Mouse (Mus musculus): ENCODE results near the gene Adamts20. TPM values are rescaled to one million over a fixed set of nuclear protein-coding genes. Genes with fewer than 3 reads are reported as not detected.

Gene Adamts20
- polyA plus RNA-seq, 1 experiment: not detected

GRCm38 (mm10) chr15:94420526-94420925, 44.7 kb downstream of the Adamts20 start:
- Histone ChIP-seq H3K79me2 (ENCODE audit: control insufficient read depth, insufficient read depth) (no peaks in the 10 kb centered on the region), H3ac (ENCODE audit: control insufficient read depth, insufficient read length) (no peak overlapping the region), H3K4me3 (no peak overlapping the region), H3K4me2 (ENCODE audit: low read depth) (no peak overlapping the region), H3K36me3 (ENCODE audit: control insufficient read depth, insufficient read depth) (no peaks in the 10 kb centered on the region), H3K27me3 (ENCODE audit: control insufficient read depth, insufficient read depth, insufficient read length) (peaks cover 23% of the 10 kb centered on the region)
- TF ChIP-seq POLR2AphosphoS2 (IDR thresholded peaks at IDR 0.05; ENCODE audit: insufficient read length, low read depth) (no peak), E2F4 (IDR thresholded peaks at IDR 0.05; ENCODE audit: insufficient read depth) (no peak), MAX (IDR thresholded peaks at IDR 0.05; ENCODE audit: low read depth) (no peak), TCF3 (IDR thresholded peaks at IDR 0.05; ENCODE audit: insufficient read length, low read depth) (no peak), REST (IDR thresholded peaks at IDR 0.05; ENCODE audit: insufficient read depth, insufficient read length) (no peak), CEBPB (IDR thresholded peaks at IDR 0.05; ENCODE audit: insufficient read depth, poor library complexity, severe bottlenecking) (no peak)

- TF ChIP-seq E2F4 (IDR thresholded peaks at IDR 0.05; ENCODE audit: insufficient read depth): no peak
- no peak for TF ChIP-seq REST (IDR thresholded peaks at IDR 0.05; ENCODE audit: insufficient read depth, insufficient read length)
- no peak for TF ChIP-seq TCF3 (IDR thresholded peaks at IDR 0.05; ENCODE audit: insufficient read length, low read depth)
- no peak for TF ChIP-seq MYOD1 (IDR thresholded peaks at IDR 0.05; ENCODE audit: control insufficient read depth in 1 of 3, insufficient read length in 2 of 3, low read depth in 2 of 3)
- no peak for TF ChIP-seq MAX (IDR thresholded peaks at IDR 0.05; ENCODE audit: low read depth)
- TF ChIP-seq POLR2A (IDR thresholded peaks at IDR 0.05; ENCODE audit: insufficient read length, low read depth): no peak
- TF ChIP-seq USF1 (IDR thresholded peaks at IDR 0.05; ENCODE audit: low read depth): no peak
- no peak for TF ChIP-seq SRF (IDR thresholded peaks at IDR 0.05; ENCODE audit: control insufficient read depth, insufficient read length, low read depth)
- no peak for TF ChIP-seq MYOG (IDR thresholded peaks at IDR 0.05; ENCODE audit: control insufficient read depth in 1 of 3, insufficient read depth in 1 of 3, insufficient read length in 2 of 3, low read depth in 2 of 3)
- no peak for TF ChIP-seq POLR2AphosphoS2 (IDR thresholded peaks at IDR 0.05; ENCODE audit: insufficient read length, low read depth)
- TF ChIP-seq TCF12 (IDR thresholded peaks at IDR 0.05; ENCODE audit: insufficient read depth, poor library complexity, severe bottlenecking): no peak
- Histone ChIP-seq H3K27me3 (ENCODE audit: control insufficient read depth, insufficient read depth, insufficient read length) (peaks cover 24% of the 10 kb centered on the region), H3K36me3 (ENCODE audit: control insufficient read depth, insufficient read depth) (no peaks in the 10 kb centered on the region), H3ac (ENCODE audit: control insufficient read depth, insufficient read length) (no peak overlapping the region), H3K4me2 (ENCODE audit: low read depth) (no peak overlapping the region), H3K4me3 (no peak overlapping the region), H3K79me2 (ENCODE audit: control insufficient read depth, insufficient read depth) (no peaks in the 10 kb centered on the region)
Measured at GRCm38 (mm10) chr15:94419167-94419566, 46.1 kb downstream of the Adamts20 start.

GRCm38 (mm10) chr15:94418427-94418826, 46.8 kb downstream of the Adamts20 start:
- Histone ChIP-seq H3K27me3 (ENCODE audit: control insufficient read depth, insufficient read depth, insufficient read length) (peaks cover 24% of the 10 kb centered on the region), H3K36me3 (ENCODE audit: control insufficient read depth, insufficient read depth) (no peaks in the 10 kb centered on the region), H3ac (ENCODE audit: control insufficient read depth, insufficient read length) (no peak overlapping the region), H3K4me3 (no peak overlapping the region), H3K79me2 (ENCODE audit: control insufficient read depth, insufficient read depth) (no peaks in the 10 kb centered on the region), H3K4me2 (ENCODE audit: low read depth) (no peak overlapping the region)
- TF ChIP-seq CEBPB (IDR thresholded peaks at IDR 0.05; ENCODE audit: insufficient read depth, poor library complexity, severe bottlenecking) (no peak), SRF (IDR thresholded peaks at IDR 0.05; ENCODE audit: control insufficient read depth, insufficient read length, low read depth) (no peak), USF1 (IDR thresholded peaks at IDR 0.05; ENCODE audit: low read depth) (no peak), POLR2AphosphoS2 (IDR thresholded peaks at IDR 0.05; ENCODE audit: insufficient read length, low read depth) (no peak)

- TF ChIP-seq USF1 (IDR thresholded peaks at IDR 0.05; ENCODE audit: low read depth): peak; percentile 46
- TF ChIP-seq CEBPB (IDR thresholded peaks at IDR 0.05; ENCODE audit: insufficient read depth, poor library complexity, severe bottlenecking): no peak
- no peaks in the 10 kb centered on the region for H3K79me2 ChIP-seq (ENCODE audit: control insufficient read depth, insufficient read depth)
- H3K4me2 ChIP-seq (ENCODE audit: low read depth): no peak overlapping the region
- no peaks in the 10 kb centered on the region for H3K36me3 ChIP-seq (ENCODE audit: control insufficient read depth, insufficient read depth)
- H3ac ChIP-seq (ENCODE audit: control insufficient read depth, insufficient read length): no peak overlapping the region
- H3K27me3 ChIP-seq (ENCODE audit: control insufficient read depth, insufficient read depth, insufficient read length): peaks cover 24% of the 10 kb centered on the region
- H3K4me3 ChIP-seq: no peak overlapping the region
Measured at GRCm38 (mm10) chr15:94417216-94418155, 47.7 kb downstream of the Adamts20 start.

- no peaks in the 10 kb centered on the region for H3K79me2 ChIP-seq (ENCODE audit: control insufficient read depth, insufficient read depth)
- no peak overlapping the region for H3K4me2 ChIP-seq (ENCODE audit: low read depth)
- H3K27me3 ChIP-seq (ENCODE audit: control insufficient read depth, insufficient read depth, insufficient read length): no peaks in the 10 kb centered on the region
- H3K36me3 ChIP-seq (ENCODE audit: control insufficient read depth, insufficient read depth): no peaks in the 10 kb centered on the region
- TF ChIP-seq USF1 (IDR thresholded peaks at IDR 0.05; ENCODE audit: low read depth) (no peak), REST (IDR thresholded peaks at IDR 0.05; ENCODE audit: insufficient read depth, insufficient read length) (no peak), POLR2AphosphoS2 (IDR thresholded peaks at IDR 0.05; ENCODE audit: insufficient read length, low read depth) (no peak), POLR2A (IDR thresholded peaks at IDR 0.05; ENCODE audit: insufficient read length, low read depth) (no peak), TCF12 (IDR thresholded peaks at IDR 0.05; ENCODE audit: insufficient read depth, poor library complexity, severe bottlenecking) (no peak), MYOD1 (IDR thresholded peaks at IDR 0.05; ENCODE audit: control insufficient read depth in 1 of 3, insufficient read length in 2 of 3, low read depth in 2 of 3) (no peak), TCF3 (IDR thresholded peaks at IDR 0.05; ENCODE audit: insufficient read length, low read depth) (no peak), MAX (IDR thresholded peaks at IDR 0.05; ENCODE audit: low read depth) (no peak)
- no peak overlapping the region for H3K4me3 ChIP-seq
- no peak overlapping the region for H3ac ChIP-seq (ENCODE audit: control insufficient read depth, insufficient read length)
Measured at GRCm38 (mm10) chr15:94409832-94410231, 55.4 kb downstream of the Adamts20 start.
